Mouse (Mus musculus): ENCODE data around the gene Cited4. TPM values are rescaled to one million over a fixed set of nuclear protein-coding genes. Genes with fewer than 3 reads are reported as not detected.

The Cited4 gene
- polyA plus RNA-seq, 1 experiment, result not detected

- Histone ChIP-seq H3K27me3 (ENCODE audit: control insufficient read depth, insufficient read depth, insufficient read length) (peaks cover 51% of the 10 kb centered on the region), H3ac (ENCODE audit: control insufficient read depth, insufficient read length) (no peak overlapping the region), H3K4me2 (ENCODE audit: low read depth) (no peak overlapping the region), H3K79me2 (ENCODE audit: control insufficient read depth, insufficient read depth) (no peaks in the 10 kb centered on the region), H3K4me3 (no peak overlapping the region), H3K36me3 (ENCODE audit: control insufficient read depth, insufficient read depth) (no peaks in the 10 kb centered on the region)
- TF ChIP-seq CEBPB (IDR thresholded peaks at IDR 0.05; ENCODE audit: insufficient read depth, poor library complexity, severe bottlenecking), result no peak
- no peak for TF ChIP-seq USF1 (IDR thresholded peaks at IDR 0.05; ENCODE audit: low read depth)
- TF ChIP-seq MYOD1 (IDR thresholded peaks at IDR 0.05; ENCODE audit: control insufficient read depth in 1 of 3, insufficient read length in 2 of 3, low read depth in 2 of 3), result no peak
- no peak for TF ChIP-seq SRF (IDR thresholded peaks at IDR 0.05; ENCODE audit: control insufficient read depth, insufficient read length, low read depth)
- TF ChIP-seq POLR2A (IDR thresholded peaks at IDR 0.05; ENCODE audit: insufficient read length, low read depth), result no peak
- TF ChIP-seq REST (IDR thresholded peaks at IDR 0.05; ENCODE audit: insufficient read depth, insufficient read length), result no peak
- TF ChIP-seq E2F4 (IDR thresholded peaks at IDR 0.05; ENCODE audit: insufficient read depth), result no peak
- no peak for TF ChIP-seq MYOG (IDR thresholded peaks at IDR 0.05; ENCODE audit: control insufficient read depth in 1 of 3, insufficient read depth in 1 of 3, insufficient read length in 2 of 3, low read depth in 2 of 3)
- no peak for TF ChIP-seq TCF12 (IDR thresholded peaks at IDR 0.05; ENCODE audit: insufficient read depth, poor library complexity, severe bottlenecking)
- TF ChIP-seq POLR2AphosphoS2 (IDR thresholded peaks at IDR 0.05; ENCODE audit: insufficient read length, low read depth), result no peak
- no peak for TF ChIP-seq MAX (IDR thresholded peaks at IDR 0.05; ENCODE audit: low read depth)
- TF ChIP-seq TCF3 (IDR thresholded peaks at IDR 0.05; ENCODE audit: insufficient read length, low read depth), result no peak
These were observed 10.5 kb upstream of the Cited4 start for GRCm38 (mm10) chr4:120655898-120656297.

GRCm38 (mm10) chr4:120660485-120660884 lies 5.9 kb upstream of the Cited4 start:
- Histone ChIP-seq H3K4me3 (no peak overlapping the region), H3K4me2 (ENCODE audit: low read depth) (no peak overlapping the region)
- TF ChIP-seq MYOG (IDR thresholded peaks at IDR 0.05; ENCODE audit: control insufficient read depth in 1 of 3, insufficient read depth in 1 of 3, insufficient read length in 2 of 3, low read depth in 2 of 3) (no peak), POLR2AphosphoS2 (IDR thresholded peaks at IDR 0.05; ENCODE audit: insufficient read length, low read depth) (no peak), MYOD1 (IDR thresholded peaks at IDR 0.05; ENCODE audit: control insufficient read depth in 1 of 3, insufficient read length in 2 of 3, low read depth in 2 of 3) (no peak), SRF (IDR thresholded peaks at IDR 0.05; ENCODE audit: control insufficient read depth, insufficient read length, low read depth) (no peak), REST (IDR thresholded peaks at IDR 0.05; ENCODE audit: insufficient read depth, insufficient read length) (no peak), CEBPB (IDR thresholded peaks at IDR 0.05; ENCODE audit: insufficient read depth, poor library complexity, severe bottlenecking) (no peak), E2F4 (IDR thresholded peaks at IDR 0.05; ENCODE audit: insufficient read depth) (no peak), TCF3 (IDR thresholded peaks at IDR 0.05; ENCODE audit: insufficient read length, low read depth) (no peak), USF1 (IDR thresholded peaks at IDR 0.05; ENCODE audit: low read depth) (no peak), TCF12 (IDR thresholded peaks at IDR 0.05; ENCODE audit: insufficient read depth, poor library complexity, severe bottlenecking) (no peak), MAX (IDR thresholded peaks at IDR 0.05; ENCODE audit: low read depth) (no peak), POLR2A (IDR thresholded peaks at IDR 0.05; ENCODE audit: insufficient read length, low read depth) (no peak)

GRCm38 (mm10) chr4:120664601-120665000 lies 1.8 kb upstream of the Cited4 start:
- no peak overlapping the region for H3ac ChIP-seq (ENCODE audit: control insufficient read depth, insufficient read length)
- peaks cover 18% of the 10 kb centered on the region for H3K27me3 ChIP-seq (ENCODE audit: control insufficient read depth, insufficient read depth, insufficient read length)
- H3K79me2 ChIP-seq (ENCODE audit: control insufficient read depth, insufficient read depth), result no peaks in the 10 kb centered on the region
- H3K36me3 ChIP-seq (ENCODE audit: control insufficient read depth, insufficient read depth), result no peaks in the 10 kb centered on the region
- no peak overlapping the region for H3K4me3 ChIP-seq
- TF ChIP-seq E2F4 (IDR thresholded peaks at IDR 0.05; ENCODE audit: insufficient read depth) (no peak), SRF (IDR thresholded peaks at IDR 0.05; ENCODE audit: control insufficient read depth, insufficient read length, low read depth) (no peak), TCF3 (IDR thresholded peaks at IDR 0.05; ENCODE audit: insufficient read length, low read depth) (no peak), POLR2AphosphoS2 (IDR thresholded peaks at IDR 0.05; ENCODE audit: insufficient read length, low read depth) (no peak), USF1 (IDR thresholded peaks at IDR 0.05; ENCODE audit: low read depth) (no peak), POLR2A (IDR thresholded peaks at IDR 0.05; ENCODE audit: insufficient read length, low read depth) (no peak)
- no peak overlapping the region for H3K4me2 ChIP-seq (ENCODE audit: low read depth)

More at GRCm38 (mm10) chr4:120660485-120660884, 5.9 kb upstream of the Cited4 start:
- peaks cover 20% of the 10 kb centered on the region for H3K27me3 ChIP-seq (ENCODE audit: control insufficient read depth, insufficient read depth, insufficient read length)
- H3K36me3 ChIP-seq (ENCODE audit: control insufficient read depth, insufficient read depth), result no peaks in the 10 kb centered on the region
- no peaks in the 10 kb centered on the region for H3K79me2 ChIP-seq (ENCODE audit: control insufficient read depth, insufficient read depth)
- H3ac ChIP-seq (ENCODE audit: control insufficient read depth, insufficient read length), result no peak overlapping the region

- no peak for TF ChIP-seq TCF3 (IDR thresholded peaks at IDR 0.05; ENCODE audit: insufficient read length, low read depth)
- TF ChIP-seq POLR2A (IDR thresholded peaks at IDR 0.05; ENCODE audit: insufficient read length, low read depth), result no peak
- no peak for TF ChIP-seq MYOG (IDR thresholded peaks at IDR 0.05; ENCODE audit: control insufficient read depth in 1 of 3, insufficient read depth in 1 of 3, insufficient read length in 2 of 3, low read depth in 2 of 3)
- no peak for TF ChIP-seq USF1 (IDR thresholded peaks at IDR 0.05; ENCODE audit: low read depth)
- TF ChIP-seq TCF12 (IDR thresholded peaks at IDR 0.05; ENCODE audit: insufficient read depth, poor library complexity, severe bottlenecking), result no peak
- no peak for TF ChIP-seq MAX (IDR thresholded peaks at IDR 0.05; ENCODE audit: low read depth)
- no peak for TF ChIP-seq E2F4 (IDR thresholded peaks at IDR 0.05; ENCODE audit: insufficient read depth)
- TF ChIP-seq SRF (IDR thresholded peaks at IDR 0.05; ENCODE audit: control insufficient read depth, insufficient read length, low read depth), result no peak
- TF ChIP-seq MYOD1 (IDR thresholded peaks at IDR 0.05; ENCODE audit: control insufficient read depth in 1 of 3, insufficient read length in 2 of 3, low read depth in 2 of 3), result no peak
- TF ChIP-seq POLR2AphosphoS2 (IDR thresholded peaks at IDR 0.05; ENCODE audit: insufficient read length, low read depth), result no peak
- TF ChIP-seq CEBPB (IDR thresholded peaks at IDR 0.05; ENCODE audit: insufficient read depth, poor library complexity, severe bottlenecking), result no peak
- no peak overlapping the region for H3ac ChIP-seq (ENCODE audit: control insufficient read depth, insufficient read length)
- no peaks in the 10 kb centered on the region for H3K79me2 ChIP-seq (ENCODE audit: control insufficient read depth, insufficient read depth)
- H3K4me2 ChIP-seq (ENCODE audit: low read depth), result no peak overlapping the region
- no peaks in the 10 kb centered on the region for H3K36me3 ChIP-seq (ENCODE audit: control insufficient read depth, insufficient read depth)
- H3K4me3 ChIP-seq, result no peak overlapping the region
- H3K27me3 ChIP-seq (ENCODE audit: control insufficient read depth, insufficient read depth, insufficient read length), result peaks cover 18% of the 10 kb centered on the region
These were observed 1.1 kb upstream of the Cited4 start for GRCm38 (mm10) chr4:120665144-120665700.
